Mouse (Mus musculus) kidney, adult 11 months (tissue): ENCODE measurements around the gene Fam189b.
"Not testable (repeated sequence)": the region's sequence is repeated elsewhere in the genome, so short reads cannot be mapped to it uniquely, and the experiment has no call there.

Experiments used
- DNase-seq: peaks from one replicate; pipeline ENCODE4 v3.0.0; 2022

Fam189b gene

DNA sequence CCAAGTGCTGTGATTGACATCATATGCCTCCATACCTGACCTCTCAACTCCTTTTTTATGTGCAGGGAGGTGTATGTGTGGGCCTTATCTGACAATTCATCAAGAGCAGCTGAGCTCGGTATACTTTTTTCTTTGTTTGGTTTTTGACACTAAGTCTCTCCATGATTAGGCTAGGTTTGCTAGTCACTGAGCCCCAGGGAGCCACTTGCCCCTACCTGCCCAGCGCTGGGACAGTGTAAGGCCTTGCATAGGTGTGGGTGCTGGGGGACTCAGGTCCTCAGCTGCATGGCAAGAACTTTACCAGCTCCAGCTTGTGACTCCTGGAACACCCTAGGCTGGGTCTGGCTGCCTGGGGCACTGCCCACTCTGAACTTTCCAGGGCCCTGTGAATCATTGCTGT is 23.8 kb downstream of the Fam189b start:
- no peak for DNase-seq

DNA sequence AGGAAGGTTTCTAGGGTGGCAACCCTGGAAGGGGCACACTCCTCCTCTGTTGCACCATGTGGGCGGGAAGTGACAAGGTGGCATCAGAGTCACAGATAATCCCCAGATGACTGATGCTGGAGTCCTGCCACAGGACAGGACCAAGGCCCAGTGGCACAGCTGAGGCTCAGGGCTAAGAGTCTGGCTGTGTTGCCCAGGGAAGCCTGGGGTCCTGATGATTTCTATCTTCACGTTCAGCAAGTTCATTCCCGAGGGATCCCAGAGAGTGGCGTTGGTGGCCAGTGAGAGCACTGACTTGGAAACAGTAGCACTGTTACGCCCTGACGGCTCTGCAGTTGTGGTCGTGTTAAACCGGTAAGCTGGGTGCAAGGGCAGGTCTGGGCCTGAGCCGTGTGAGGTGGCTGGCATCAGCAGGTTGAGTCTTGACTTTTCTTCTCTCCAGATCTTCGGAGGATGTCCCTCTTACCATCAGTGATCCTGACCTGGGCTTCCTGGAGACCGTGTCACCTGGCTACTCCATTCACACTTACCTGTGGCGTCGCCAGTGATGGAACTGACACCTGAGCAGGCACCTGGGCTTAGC is 25.2 kb downstream of the Fam189b start:
- no peak for DNase-seq

GRCm38 (mm10) chr3:89208736-89209135 is 25.8 kb downstream of the Fam189b start:
- DNase-seq: no peak

DNA sequence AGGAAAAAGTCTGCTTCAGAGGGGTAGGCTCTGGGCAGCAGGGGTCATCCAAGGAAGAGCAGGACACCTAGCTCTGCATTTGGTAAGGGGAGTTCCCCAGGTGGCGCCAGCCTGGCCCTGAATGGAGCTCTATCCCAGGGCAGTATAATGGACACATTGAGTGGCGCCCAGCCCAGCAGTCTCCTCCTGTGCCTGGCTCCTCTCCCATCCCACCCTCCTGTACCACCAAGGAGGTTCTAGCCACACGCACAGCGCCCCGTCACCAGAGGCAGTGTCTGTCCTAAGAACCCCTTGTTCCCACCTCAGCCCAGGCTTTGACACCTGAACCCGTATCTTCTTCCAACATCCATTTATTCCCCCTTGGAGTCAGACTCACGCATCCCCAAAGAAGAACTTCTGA is 26.8 kb downstream of the Fam189b start:
- no peak for DNase-seq

DNA sequence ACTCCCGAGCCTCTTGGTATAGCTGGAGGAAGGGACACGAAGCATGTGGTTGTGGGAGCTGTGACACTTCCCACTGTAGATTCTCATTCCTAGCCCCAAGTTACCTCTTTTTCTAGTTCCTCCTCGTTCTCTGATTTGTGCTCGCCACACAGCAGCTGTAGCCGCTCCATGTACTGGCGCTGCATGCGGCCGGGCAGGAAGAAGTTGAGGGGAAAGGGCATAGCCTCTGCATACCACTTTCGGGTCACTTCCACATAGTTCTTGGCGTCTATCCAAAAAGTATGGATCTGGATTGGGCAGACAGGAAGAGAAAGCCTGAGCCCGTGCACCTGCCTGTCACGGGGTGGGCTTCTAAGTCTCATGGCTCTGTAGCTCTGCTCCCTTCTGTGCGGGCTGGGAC is 27.2 kb downstream of the Fam189b start:
- DNase-seq: no peak

DNA sequence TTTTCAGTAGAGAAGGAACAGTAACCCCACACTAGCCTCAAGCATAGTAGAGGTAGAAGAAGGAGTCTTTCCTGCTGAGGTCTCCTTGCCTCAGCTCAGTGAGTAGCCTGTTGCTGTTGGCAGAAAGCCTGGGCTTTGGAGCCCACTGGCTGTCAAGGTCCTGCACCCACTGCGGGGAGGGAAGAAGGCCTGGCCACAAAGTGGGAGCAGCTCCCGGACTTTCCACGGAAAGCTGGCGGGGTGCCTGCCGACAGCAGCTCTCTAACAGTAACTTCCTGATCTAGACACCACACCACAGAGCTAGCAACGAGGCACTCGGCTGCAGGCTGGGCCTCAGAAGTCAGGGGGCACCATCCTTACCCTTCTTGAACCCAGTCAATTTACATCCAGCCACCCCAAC is 27.8 kb downstream of the Fam189b start:
- peak; percentile 48 for DNase-seq

DNA sequence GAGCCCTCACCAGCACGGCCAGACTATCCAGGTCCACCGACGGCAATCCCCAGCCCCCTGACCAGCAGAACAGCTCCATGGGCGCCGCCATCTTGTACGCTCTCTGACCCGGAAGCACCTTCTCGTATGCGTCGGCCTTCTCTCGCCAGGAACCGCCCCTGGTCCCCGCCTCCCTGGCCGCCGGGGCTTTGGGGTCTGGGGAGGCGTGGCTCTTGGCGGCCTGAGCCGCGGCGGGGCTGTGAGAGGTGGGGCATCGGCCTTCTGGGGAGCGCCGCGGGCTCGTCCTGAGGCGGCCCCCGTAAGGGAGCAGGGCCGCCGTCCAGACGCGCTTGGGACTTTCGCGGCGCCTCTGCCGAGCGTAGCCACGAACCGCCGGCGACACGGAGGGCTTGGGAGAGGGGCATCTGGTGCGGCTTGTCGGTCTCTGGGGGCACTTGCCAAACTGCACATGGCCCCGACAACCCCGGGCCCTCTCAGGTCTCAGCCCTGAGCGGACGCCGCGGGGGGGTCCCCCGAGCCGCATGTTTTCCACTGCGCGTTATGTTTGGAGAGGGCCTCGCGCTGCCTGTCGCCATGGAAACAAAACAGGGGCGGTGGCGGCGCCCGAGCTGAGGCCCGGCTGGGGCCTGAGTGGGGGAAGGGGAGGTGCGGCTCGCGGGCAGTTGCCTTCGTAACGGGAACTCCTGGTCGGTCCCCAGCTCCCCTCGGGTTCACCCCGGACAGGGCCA is 31.0 kb downstream of the Fam189b start:
- DNase-seq: peak; percentile 88

- no peak for DNase-seq
Measured at GRCm38 (mm10) chr3:89214681-89215411, 31.9 kb downstream of the Fam189b start, which contains the start of gene Thbs3. TSS of gene Thbs3 (plus strand) at chr3:89215180.

- DNase-seq: peak; percentile 78
Measured at GRCm38 (mm10) chr3:89215853-89216252, 32.9 kb downstream of the Fam189b start.

DNA sequence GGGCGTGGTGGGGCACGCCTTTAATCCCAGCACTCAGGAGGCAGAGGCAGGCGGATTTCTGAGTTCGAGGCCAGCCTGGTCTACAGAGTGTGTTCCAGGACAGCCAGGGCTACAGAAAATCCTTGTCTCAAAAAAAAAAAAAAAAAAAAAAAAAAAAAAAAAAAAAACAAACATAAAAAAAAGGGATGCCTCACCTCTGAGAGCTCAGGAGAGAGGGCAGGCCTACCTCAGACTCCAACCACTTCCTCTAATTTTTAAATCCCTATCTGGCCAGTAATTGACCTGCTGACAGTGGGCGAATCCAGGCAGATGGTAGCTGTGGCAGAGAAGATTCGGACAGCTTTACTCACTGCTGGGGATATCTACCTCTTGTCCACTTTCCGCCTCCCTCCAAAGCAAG is 33.5 kb downstream of the Fam189b start:
- not testable (repeated sequence) for DNase-seq

DNA sequence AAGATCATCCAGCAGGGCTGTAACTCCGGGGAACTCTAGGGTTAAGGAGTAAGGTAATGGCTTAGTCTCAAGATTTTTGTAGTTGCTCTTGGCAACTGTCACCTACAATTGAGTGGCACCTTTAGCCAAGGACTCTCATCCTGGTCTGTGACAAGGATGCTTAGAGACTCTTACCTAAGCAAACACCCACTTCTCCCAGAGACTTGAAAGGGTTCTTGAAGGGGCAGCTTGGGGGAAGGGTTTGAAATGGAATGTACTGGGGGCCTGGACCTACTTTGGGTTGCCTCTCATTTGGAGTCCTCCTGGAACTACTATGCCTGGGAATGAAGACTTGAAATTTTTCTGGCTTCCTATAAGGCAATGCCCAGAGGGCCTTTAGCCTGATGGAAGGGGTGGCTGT is 35.3 kb downstream of the Fam189b start:
- no peak for DNase-seq

GRCm38 (mm10) chr3:89219546-89219945 is 36.6 kb downstream of the Fam189b start:
- DNase-seq: no peak

GRCm38 (mm10) chr3:89221167-89221566 is 38.2 kb downstream of the Fam189b start:
- no peak for DNase-seq

DNA sequence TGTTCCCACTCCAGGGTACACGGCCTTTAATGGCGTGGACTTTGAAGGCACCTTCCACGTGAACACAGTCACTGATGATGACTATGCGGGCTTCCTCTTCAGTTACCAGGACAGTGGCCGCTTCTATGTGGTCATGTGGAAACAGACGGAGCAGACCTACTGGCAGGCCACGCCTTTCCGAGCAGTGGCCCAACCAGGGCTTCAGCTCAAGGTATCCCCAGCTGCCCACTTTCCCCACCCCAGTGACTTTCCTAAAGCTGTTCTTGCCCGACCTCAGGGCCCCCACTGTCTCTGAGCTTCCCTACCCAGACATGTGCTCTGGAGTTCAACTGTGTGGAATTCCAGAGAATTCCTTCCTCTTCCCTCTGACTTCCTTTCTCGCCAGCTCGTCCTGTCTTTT is 41.9 kb downstream of the Fam189b start:
- DNase-seq: no peak

DNA sequence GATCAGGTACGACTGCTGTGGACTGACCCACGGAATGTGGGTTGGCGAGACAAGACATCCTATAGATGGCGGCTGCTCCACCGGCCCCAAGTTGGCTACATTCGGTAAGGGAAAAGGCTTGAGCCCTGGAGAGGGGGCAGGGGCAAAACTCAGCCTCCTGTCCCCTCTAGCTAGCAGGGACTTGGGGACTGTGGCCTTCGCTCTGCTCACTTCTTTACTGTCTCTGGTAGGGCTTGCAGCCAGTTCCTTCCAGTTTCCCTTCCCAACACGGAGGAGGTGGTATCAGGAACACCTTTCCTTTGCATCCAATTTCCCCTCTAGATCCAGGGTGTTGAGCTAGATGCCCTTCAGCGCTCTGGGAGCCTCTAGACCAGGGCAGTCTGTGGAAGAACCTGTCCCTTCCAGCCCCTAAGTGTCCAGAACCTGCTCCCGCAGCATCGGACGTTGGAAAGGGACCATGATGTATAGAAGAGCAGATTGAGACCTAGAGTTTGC is 42.4 kb downstream of the Fam189b start:
- no peak for DNase-seq

DNA sequence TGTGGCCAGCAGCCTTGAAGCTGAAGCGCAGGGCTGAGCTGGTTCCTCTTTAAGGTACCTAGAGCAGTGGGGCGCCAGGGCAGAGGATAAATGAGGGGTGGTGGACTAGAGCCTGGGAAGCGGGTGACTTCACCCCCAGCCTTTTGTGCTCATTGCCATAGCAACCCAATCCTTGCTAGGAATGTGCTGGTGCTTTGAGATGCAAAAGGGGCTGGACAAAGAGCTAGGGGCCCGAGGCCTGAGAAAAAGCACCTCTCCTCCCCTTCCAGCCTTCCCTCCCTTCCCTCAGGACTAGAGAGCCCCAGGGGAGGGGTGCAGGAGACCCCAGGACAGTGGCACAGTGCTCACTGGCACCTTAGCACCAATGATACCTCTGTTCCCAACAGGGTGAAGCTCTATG is 43.0 kb downstream of the Fam189b start:
- no peak for DNase-seq

GRCm38 (mm10) chr3:89226361-89226760 is 43.4 kb downstream of the Fam189b start:
- peak; percentile 54 for DNase-seq

- no peak for DNase-seq
Measured at GRCm38 (mm10) chr3:89226900-89227299, 44.0 kb downstream of the Fam189b start, which contains the start of gene Mtx1. TSS of gene Mtx1 (minus strand) at chr3:89227088.

DNA sequence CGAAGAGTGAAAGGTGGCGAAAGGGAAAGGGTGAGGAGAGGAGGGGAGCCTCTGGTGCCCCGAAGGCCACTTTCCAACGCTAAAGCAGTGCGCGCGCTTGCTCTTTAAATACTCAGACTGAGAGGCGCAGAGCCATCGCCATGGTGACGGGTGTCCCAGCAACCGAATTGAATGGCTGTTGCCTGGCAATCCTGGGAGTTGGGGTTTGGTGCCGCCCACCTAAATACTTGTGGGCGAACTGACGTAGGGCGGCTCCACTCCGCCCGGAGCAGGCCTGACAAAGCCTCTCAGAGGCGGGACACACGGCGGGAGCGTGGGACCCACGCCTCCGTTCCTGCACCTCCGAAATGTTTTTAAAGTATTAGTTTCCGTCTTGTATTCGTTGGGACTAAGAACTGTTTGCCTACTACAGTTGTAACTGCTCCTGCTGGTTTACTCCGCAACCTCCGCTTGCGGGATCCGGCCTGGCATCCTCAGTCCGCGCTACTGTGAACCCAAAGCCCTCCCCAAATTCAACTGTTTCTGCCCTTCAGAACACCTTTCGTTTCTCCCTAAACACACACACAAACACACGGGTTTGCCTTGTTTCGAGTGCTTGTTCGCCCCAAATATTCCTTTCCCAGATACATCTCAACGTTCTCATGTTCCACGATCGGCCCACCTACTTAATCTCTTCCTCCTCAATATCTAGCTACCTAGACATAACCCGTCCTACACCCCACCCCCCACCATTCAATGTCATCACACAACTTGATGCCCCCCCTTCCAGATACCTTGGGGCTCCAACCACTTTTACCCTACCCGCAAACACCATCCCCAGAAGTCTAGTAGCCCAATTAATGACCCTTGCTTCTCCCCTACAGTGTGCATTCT is 44.6 kb downstream of the Fam189b start:
- DNase-seq: peak; percentile 92

DNA sequence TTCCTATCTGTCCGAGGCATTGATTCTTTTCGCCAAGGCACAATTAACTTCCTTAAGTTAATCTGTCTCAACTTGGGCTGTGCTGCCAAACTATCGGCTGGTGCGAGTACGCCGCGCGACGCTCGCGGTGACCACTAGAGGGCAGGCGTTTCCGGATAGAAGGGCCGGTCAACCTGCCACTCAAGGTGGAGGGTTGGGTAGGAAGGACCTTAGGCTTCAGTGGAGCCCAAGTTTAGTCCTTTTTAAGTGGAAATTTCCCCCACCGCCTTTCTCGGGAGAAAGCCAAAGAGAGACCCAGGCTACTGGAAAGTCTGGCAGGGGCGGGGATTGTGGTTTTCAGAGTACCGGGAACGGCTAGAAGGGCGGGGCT is 45.2 kb downstream of the Fam189b start:
- peak; percentile 89 for DNase-seq

DNA sequence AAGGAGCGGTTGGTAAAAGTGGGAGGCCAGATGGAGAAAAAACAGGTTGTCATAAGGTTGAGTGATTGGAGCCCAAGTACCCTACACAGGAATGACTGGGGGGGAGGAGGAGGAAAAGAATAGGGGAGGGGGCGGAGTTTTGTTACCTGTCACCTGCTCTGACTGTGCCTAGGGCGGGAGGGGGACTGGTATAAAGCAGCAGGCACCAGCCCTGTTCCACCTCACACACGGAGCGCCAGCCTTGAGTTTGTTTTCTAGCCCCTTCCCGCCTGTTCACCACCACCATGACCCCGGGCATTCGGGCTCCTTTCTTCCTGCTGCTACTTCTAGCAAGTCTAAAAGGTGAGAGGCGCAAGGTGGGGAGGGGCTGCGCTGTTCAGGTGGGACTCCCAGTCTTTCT is 45.9 kb downstream of the Fam189b start, which contains the start of gene Muc1:
Gene Muc1, plus strand, starts transcription at position 222 of the 400 bp plus-strand sequence.
- DNase-seq: peak; percentile 45

DNA sequence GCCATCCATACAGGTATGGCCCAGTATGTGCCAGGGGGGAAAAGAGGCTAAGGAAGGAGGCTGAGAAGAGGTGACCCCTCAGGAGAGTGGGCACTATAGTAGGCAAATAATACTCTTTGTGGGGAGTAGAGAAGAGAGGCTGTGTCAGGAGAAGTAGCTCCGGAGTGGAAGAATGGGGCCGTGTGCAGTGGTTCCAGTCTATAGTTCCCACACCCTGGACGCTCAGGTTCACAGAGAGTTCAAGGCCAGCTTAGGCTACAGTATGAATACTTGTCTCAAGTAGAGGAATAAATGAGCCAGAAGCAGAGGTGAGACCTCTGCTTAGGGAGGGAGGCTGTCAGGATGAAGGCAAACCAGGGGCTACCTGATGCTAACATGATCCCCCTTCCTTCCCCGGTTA is 46.3 kb downstream of the Fam189b start:
- DNase-seq: no peak

DNA sequence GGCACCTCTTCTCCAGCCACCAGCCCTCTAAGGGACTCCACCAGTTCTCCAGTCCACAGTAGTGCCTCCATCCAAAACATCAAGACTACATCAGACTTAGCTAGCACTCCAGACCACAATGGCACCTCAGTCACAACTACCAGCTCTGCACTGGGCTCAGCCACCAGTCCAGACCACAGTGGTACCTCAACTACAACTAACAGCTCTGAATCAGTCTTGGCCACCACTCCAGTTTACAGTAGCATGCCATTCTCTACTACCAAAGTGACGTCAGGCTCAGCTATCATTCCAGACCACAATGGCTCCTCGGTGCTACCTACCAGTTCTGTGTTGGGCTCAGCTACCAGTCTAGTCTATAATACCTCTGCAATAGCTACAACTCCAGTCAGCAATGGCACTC is 47.6 kb downstream of the Fam189b start:
- DNase-seq: no peak
